Mouse (Mus musculus) heart, postnatal 0 days (tissue): Measurements from ENCODE around the gene Ogfod3. TPM values are rescaled to one million over a fixed set of nuclear protein-coding genes. Genes with fewer than 3 reads are reported as not detected.

Experiments used
- ATAC-seq: fragments of 200-750 bp; cut with Nextera tagmentation; 2 replicates; pipeline ENCODE4 v1.8.0; 2017; ENCODE audit warnings: low read depth, moderate number of reproducible peaks, moderate library complexity; ENCODE audit not compliant: insufficient read depth
- DNase-seq: peaks from one replicate; pipeline ENCODE4 v3.0.0-alpha.2; 2016; ENCODE audit warnings: low spot score
- H3K27ac ChIP-seq: fragments of 300-500 bp; sonication (generic); 2 replicates; pipeline ENCODE4 v1.5.1; 2014; ENCODE audit warnings: low read depth, mild to moderate bottlenecking
- H3K27me3 ChIP-seq: fragments of 300-500 bp; sonication (generic); 2 replicates; pipeline ENCODE4 v1.6.1; 2014; ENCODE audit warnings: low read length, mixed read lengths; ENCODE audit not compliant: control insufficient read depth, insufficient read depth
- H3K36me3 ChIP-seq: fragments of 300-500 bp; sonication (generic); replicated peaks from 2 replicates; pipeline ENCODE4 v1.6.1; 2014; ENCODE audit warnings: low read length, mixed read lengths; ENCODE audit not compliant: control insufficient read depth, insufficient read depth
- H3K4me1 ChIP-seq: fragments of 300-500 bp; sonication (generic); 2 replicates; pipeline ENCODE4 v1.6.1; 2014; ENCODE audit warnings: antibody characterized with exemption; ENCODE audit not compliant: control insufficient read depth, insufficient read depth
- H3K4me2 ChIP-seq: fragments of 300-500 bp; sonication (generic); 2 replicates; pipeline ENCODE4 v1.6.1; 2014; ENCODE audit warnings: low read depth, mild to moderate bottlenecking, low read length, moderate library complexity
- H3K4me3 ChIP-seq: fragments of 300-500 bp; sonication (generic); 2 replicates; pipeline ENCODE4 v1.5.1; 2014; ENCODE audit warnings: low read depth, low read length
- H3K9ac ChIP-seq: fragments of 300-500 bp; sonication (generic); replicated peaks from 2 replicates; pipeline ENCODE4 v1.6.1; 2014; ENCODE audit warnings: low read depth, low read length, mixed read lengths
- H3K9me3 ChIP-seq: fragments of 300-500 bp; sonication (generic); replicated peaks from 2 replicates; pipeline ENCODE4 v1.6.1; 2016; ENCODE audit warnings: low read length; ENCODE audit not compliant: control insufficient read depth
- CTCF ChIP-seq: IDR thresholded peaks from 2 replicates; pipeline ENCODE4 v1.5.1; 2016; ENCODE audit warnings: antibody characterized with exemption, control low read depth, low read depth
- EP300 ChIP-seq: IDR thresholded peaks from 2 replicates; pipeline ENCODE4 v1.6.1; 2016; ENCODE audit warnings: antibody characterized with exemption, low read depth
- WGBS: fragments of 180-500 bp; shearing (Covaris S2); extraction: QIAGEN DNeasy Blood & Tissue Kit; methylation state at CpG from one replicate; pipeline ENCODE4 v1.1.7; 2014; 5-methylcytosine and 5-hydroxymethylcytosine counted together
- polyA plus RNA-seq: library from polyadenylated mRNA; unstranded; fragments of >200 nt; fragmentation: Nextera tagmentation; extraction: Ambion mirVana; gene quantifications from 2 replicates; pipeline ENCODE4 v1.2.1, GENCODE M21; 2015
- total RNA-seq: library from RNA; depleted of rRNA; stranded (reverse); fragments of >200 nt; gene quantifications from 2 replicates; pipeline ENCODE4 v1.2.3, GENCODE M21; 2014; ENCODE audit warnings: low replicate concordance

The Ogfod3 gene
- total and polyA plus RNA-seq, 2 experiments from 2014 or later = 8.7 to 27.1 TPM

DNA sequence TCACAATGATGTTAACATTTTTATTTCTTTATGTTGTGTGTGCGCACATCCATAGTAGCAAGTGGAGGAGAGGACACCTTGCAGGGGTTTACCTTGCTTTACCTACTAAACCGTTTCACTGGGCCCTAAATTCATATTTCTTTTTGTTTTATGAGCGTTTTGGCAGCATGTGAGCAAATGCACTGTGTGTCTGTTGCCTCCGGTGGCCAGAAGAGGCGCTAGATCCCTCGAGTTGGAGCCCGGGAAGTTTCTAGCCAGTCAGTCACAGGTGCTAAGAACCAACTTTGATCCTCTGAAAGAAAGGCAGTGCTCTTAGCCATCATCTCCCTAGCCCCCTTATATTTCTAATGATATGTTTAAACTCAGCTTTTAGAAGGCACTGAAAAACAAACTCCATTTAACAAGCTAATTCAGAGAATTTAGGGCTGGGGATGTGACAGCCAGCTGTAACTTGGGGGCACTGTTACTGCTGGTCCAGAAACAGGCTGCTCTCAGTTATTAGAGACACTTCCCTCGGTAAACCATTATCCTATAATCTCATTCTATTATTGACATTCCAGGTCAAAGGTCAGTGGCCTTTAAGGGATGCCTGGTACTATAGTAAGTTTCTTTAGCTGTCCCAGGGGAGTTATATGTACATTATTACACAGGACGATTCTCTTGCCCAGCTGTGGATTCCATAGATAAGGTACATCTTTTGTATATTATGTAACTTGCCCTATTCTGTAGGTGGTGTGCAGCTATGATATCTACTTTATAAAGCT lies 31.1 kb upstream of the Ogfod3 start:
- no peak overlapping the region for H3K9ac ChIP-seq

DNA sequence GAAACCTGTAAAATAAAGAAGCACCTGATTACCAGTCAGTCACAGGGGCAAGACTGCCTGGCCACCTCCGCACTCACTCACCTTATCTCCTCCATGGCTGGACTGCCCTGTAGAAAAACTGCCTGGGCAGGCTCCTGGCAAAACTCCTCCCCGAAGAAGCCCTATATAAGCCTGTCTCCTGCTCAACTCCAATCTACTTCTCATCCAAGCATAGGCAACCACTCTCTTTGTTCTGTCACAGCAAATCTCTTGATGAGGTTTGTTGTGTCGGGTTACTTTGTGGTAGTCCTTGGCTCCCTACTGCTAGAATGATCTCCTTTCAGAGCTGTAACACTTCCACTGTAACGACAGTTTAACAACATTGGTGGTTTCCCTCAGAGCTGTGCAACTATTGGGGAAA lies 28.2 kb upstream of the Ogfod3 start:
- ATAC-seq (no peak), DNase-seq (no peak)
- Histone ChIP-seq H3K27ac (peak overlapping the region; percentile 7; the same call in 1 of the 2 replicates), H3K4me1 (peaks cover 16% of the 10 kb centered on the region), H3K9me3 (no peaks in the 10 kb centered on the region), H3K4me3 (no peak overlapping the region), H3K9ac (no peak overlapping the region), H3K27me3 (no peaks in the 10 kb centered on the region), H3K36me3 (no peaks in the 10 kb centered on the region), H3K4me2 (no peak overlapping the region)
- 20% methylated on average over 4 of the region's 4 CpGs for WGBS
- no peak for TF ChIP-seq EP300
- no peak for TF ChIP-seq CTCF

More for the DNA sequence above, 31.1 kb upstream of the Ogfod3 start:
- no peaks in the 10 kb centered on the region for H3K36me3 ChIP-seq
- no peak for DNase-seq
- peak overlapping the region; percentile 99 for H3K27ac ChIP-seq
- no peak for ATAC-seq
- H3K4me3 ChIP-seq = no peak overlapping the region
- 31% methylated on average over 9 of the region's 9 CpGs for WGBS
- H3K9me3 ChIP-seq = no peaks in the 10 kb centered on the region
- peaks cover 19% of the 10 kb centered on the region for H3K4me1 ChIP-seq
- H3K27me3 ChIP-seq = no peaks in the 10 kb centered on the region
- TF ChIP-seq CTCF (peak; percentile 46), EP300 (no peak)
- peak overlapping the region; percentile 73 for H3K4me2 ChIP-seq

DNA sequence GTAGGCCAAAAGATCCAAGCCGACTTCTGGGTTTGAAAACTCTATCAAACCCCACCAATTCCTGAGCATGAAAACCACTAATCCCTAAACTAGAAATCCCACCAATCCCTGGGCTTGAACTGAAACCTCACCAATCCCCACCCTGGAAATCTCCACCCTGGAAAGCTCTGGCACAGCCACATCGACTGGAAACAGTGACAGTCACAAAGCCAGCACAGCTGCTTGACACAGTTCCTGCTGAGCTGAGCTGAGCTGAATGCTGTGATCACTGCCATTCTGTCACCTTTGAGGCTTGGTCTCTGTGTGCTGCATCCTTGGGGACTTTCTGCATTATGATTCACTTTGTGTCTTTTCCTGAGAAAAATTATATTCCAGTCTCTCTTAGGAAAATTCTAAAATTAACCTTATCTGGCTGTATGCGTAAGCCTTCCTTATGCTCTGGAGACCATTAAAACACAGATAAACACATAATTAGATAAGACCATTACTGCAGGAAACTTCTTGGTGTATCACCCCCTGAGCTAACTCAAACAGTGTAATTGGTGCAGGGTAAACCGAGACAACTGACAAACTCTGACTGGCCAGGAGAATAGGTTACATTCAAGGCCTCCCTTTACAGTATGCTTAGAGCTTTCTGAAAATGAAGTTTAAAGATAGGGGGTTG lies 27.2 kb upstream of the Ogfod3 start:
- 37% methylated on average over 4 of the region's 4 CpGs for WGBS
- H3K9me3 ChIP-seq = no peaks in the 10 kb centered on the region
- H3K36me3 ChIP-seq = no peaks in the 10 kb centered on the region; the same call in 1 of the 2 replicates
- DNase-seq (peak; percentile 64), ATAC-seq (no peak)
- H3K27me3 ChIP-seq = no peaks in the 10 kb centered on the region
- H3K4me1 ChIP-seq = peaks cover 17% of the 10 kb centered on the region
- H3K4me3 ChIP-seq = no peak overlapping the region
- TF ChIP-seq EP300 (no peak), CTCF (no peak)
- H3K27ac ChIP-seq = peak overlapping the region; percentile 59
- H3K9ac ChIP-seq = no peak overlapping the region
- no peak overlapping the region for H3K4me2 ChIP-seq

DNA sequence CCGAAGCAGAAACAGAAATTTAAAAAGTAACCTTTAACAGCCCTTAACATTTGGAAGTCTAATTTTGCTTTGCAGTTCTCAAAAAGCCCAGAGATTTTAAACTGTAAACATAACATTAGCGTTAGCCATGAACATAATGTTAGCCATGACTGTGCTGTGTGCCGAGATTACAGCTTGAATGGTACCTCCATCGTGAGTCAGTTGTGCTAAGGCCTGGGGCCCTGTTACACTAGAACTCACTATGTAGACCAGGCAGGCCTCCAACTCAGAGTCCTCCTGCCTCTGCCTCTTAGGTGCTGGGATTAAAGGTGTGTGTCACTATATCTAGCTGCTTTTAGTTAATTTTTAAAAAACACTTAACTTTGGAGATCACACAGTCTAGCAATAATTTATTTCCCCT lies 26.7 kb upstream of the Ogfod3 start:
- Histone ChIP-seq H3K9ac (no peak overlapping the region), H3K36me3 (peaks cover 5% of the 10 kb centered on the region; the same call in 1 of the 2 replicates), H3K4me2 (no peak overlapping the region), H3K4me1 (peaks cover 15% of the 10 kb centered on the region), H3K4me3 (no peak overlapping the region), H3K27ac (peak overlapping the region; percentile 59), H3K27me3 (no peaks in the 10 kb centered on the region), H3K9me3 (no peaks in the 10 kb centered on the region)
- WGBS = 81% methylated on average over 4 of the region's 4 CpGs
- DNase-seq = no peak
- ATAC-seq = no peak
- TF ChIP-seq EP300 (no peak), CTCF (no peak)

DNA sequence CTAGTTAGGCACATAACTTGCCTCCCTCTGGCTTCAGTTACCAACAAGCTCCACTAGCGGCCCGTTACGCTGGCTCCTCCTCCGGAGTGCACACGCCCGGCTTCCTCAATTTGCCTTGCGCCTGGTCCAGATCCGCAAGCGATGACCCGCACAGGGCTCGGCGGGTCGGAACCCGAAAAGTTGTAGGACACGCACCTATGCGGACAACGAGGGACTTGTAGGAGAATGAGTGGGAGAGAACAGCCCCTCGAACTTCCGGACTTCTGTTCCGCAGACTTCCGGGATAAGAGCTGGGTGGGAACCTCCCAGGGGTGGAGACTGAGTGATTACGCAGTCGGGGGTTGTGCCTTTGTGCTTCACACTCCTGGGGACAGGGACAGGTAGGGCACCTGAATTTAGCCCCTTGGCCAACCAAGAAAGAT lies 24.5 kb upstream of the Ogfod3 start, which contains the start of gene Cybc1:
Gene Cybc1, minus strand, starts transcription at position 305 of the 422 bp plus-strand sequence.
- TF ChIP-seq EP300 (no peak), CTCF (no peak)
- ATAC-seq = peak; percentile 84

More for the DNA sequence above, 24.5 kb upstream of the Ogfod3 start, which contains the start of gene Cybc1:
- Histone ChIP-seq H3K4me1 (peaks cover 9% of the 10 kb centered on the region), H3K4me2 (peak within 1 kb of the TSS; percentile 90), H3K27ac (peak within 1 kb of the TSS; percentile 79), H3K27me3 (no peaks in the 10 kb centered on the region), H3K4me3 (peak within 1 kb of the TSS; percentile 77), H3K9me3 (no peaks in the 10 kb centered on the region), H3K9ac (peak within 1 kb of the TSS; percentile 68), H3K36me3 (peaks cover 26% of the 10 kb centered on the region)
- peak; percentile 80 for DNase-seq
- WGBS = under 1% methylated on average over 23 of the region's 23 CpGs
